Mouse (Mus musculus): ENCODE measurements around the gene Lhb. TPM values are rescaled to one million over a fixed set of nuclear protein-coding genes. Genes with fewer than 3 reads are reported as not detected.

Lhb gene
- polyA plus RNA-seq, 1 experiment from 2014 or later, result 0.14 TPM

- peak; percentile 99 for DNase-seq (ENCODE audit: low read depth, low spot score)
- in situ Hi-C loops (cut with MboI; ENCODE audit: low pct_unique_long_range_greater_than_20kb), result no loop called here
- H3K27me3 ChIP-seq, result no peaks in the 10 kb centered on the region
- POLR2A ChIA-PET, result interaction anchor here (0.5 to 1.0 kb wide), 4 partner anchors 8 to 28 kb away, joined by 3 to 7 read pairs (median 3); no protein-coding TSS in a partner anchor
- CTCF ChIA-PET, result interaction anchor here (0.7 to 1.9 kb wide), 8 partner anchors 9 to 275 kb away, joined by 3 to 10 read pairs (median 3); no protein-coding TSS in a partner anchor
- no peak for TF ChIP-seq CTCF (IDR thresholded peaks at IDR 0.05)
- peak; percentile 74 for ATAC-seq
Observed at GRCm38 (mm10) chr7:45434203-45435015, 13.8 kb downstream of the Lhb start, which contains the start of gene Gys1. TSS of gene Gys1 (plus strand) at chr7:45434844.

GRCm38 (mm10) chr7:45435038-45435437 lies 14.4 kb downstream of the Lhb start:
- TF ChIP-seq CTCF (IDR thresholded peaks at IDR 0.05), result no peak
- ChIA-PET POLR2A (interaction anchor here (0.8 to 0.9 kb wide), 2 partner anchors 9 to 29 kb away, joined by 3 to 7 read pairs; no protein-coding TSS in a partner anchor), CTCF (interaction anchor here (1.0 to 1.9 kb wide), 6 partner anchors 10 to 274 kb away, joined by 3 to 10 read pairs (median 4); no protein-coding TSS in a partner anchor)
- no peaks in the 10 kb centered on the region for H3K27me3 ChIP-seq
- DNase-seq (ENCODE audit: low read depth, low spot score) (no peak), ATAC-seq (peak; percentile 18)
- in situ Hi-C loops (cut with MboI; ENCODE audit: low pct_unique_long_range_greater_than_20kb), result no loop called here

- in situ Hi-C loops (cut with MboI; ENCODE audit: low pct_unique_long_range_greater_than_20kb), result no loop called here
- DNase-seq (ENCODE audit: low read depth, low spot score) (no peak), ATAC-seq (no peak)
- no peak for TF ChIP-seq CTCF (IDR thresholded peaks at IDR 0.05)
- ChIA-PET CTCF (no interaction called here), POLR2A (interaction anchor here (0.9 to 1.2 kb wide), 3 partner anchors 15 to 20 kb away, joined by 3 read pairs; no protein-coding TSS in a partner anchor)
- no peaks in the 10 kb centered on the region for H3K27me3 ChIP-seq
Observed at GRCm38 (mm10) chr7:45436444-45436843, 15.8 kb downstream of the Lhb start.

- no peak for ATAC-seq
- H3K27me3 ChIP-seq, result no peaks in the 10 kb centered on the region
- no peak for TF ChIP-seq CTCF (IDR thresholded peaks at IDR 0.05)
- in situ Hi-C loops (cut with MboI; ENCODE audit: low pct_unique_long_range_greater_than_20kb), result no loop called here
- DNase-seq (ENCODE audit: low read depth, low spot score), result no peak
- POLR2A ChIA-PET, result interaction anchor here (0.9 kb wide), 1 partner anchor 15 kb away, joined by 3 read pairs; no protein-coding TSS in a partner anchor
- CTCF ChIA-PET, result no interaction called here
Observed at GRCm38 (mm10) chr7:45437046-45437445, 16.4 kb downstream of the Lhb start.

- no peak for TF ChIP-seq CTCF (IDR thresholded peaks at IDR 0.05)
- ChIA-PET CTCF (interaction anchor here (0.8 to 1.5 kb wide), 2 partner anchors 11 to 15 kb away, joined by 3 to 6 read pairs; no protein-coding TSS in a partner anchor), POLR2A (no interaction called here)
- DNase-seq (ENCODE audit: low read depth, low spot score), result no peak
- in situ Hi-C loops (cut with MboI; ENCODE audit: low pct_unique_long_range_greater_than_20kb), result no loop called here
- H3K27me3 ChIP-seq, result no peaks in the 10 kb centered on the region
- no peak for ATAC-seq
Observed at GRCm38 (mm10) chr7:45437521-45438276, 17.1 kb downstream of the Lhb start, which contains the start of gene Ruvbl2. TSS of gene Ruvbl2 (minus strand) at chr7:45438096.

- in situ Hi-C loops (cut with MboI; ENCODE audit: low pct_unique_long_range_greater_than_20kb), result no loop called here
- TF ChIP-seq CTCF (IDR thresholded peaks at IDR 0.05), result no peak
- H3K27me3 ChIP-seq, result no peaks in the 10 kb centered on the region
- ATAC-seq (no peak), DNase-seq (ENCODE audit: low read depth, low spot score) (no peak)
- ChIA-PET POLR2A (interaction anchor here (1.3 kb wide), 1 partner anchor 13 kb away, joined by 4 read pairs; no protein-coding TSS in a partner anchor), CTCF (interaction anchor here (1.3 kb wide), 1 partner anchor 8 kb away, joined by 4 read pairs; no protein-coding TSS in a partner anchor)
Observed at GRCm38 (mm10) chr7:45443526-45444420, 23.2 kb downstream of the Lhb start.

GRCm38 (mm10) chr7:45446589-45446988 lies 26.0 kb downstream of the Lhb start:
- DNase-seq (ENCODE audit: low read depth, low spot score), result no peak

GRCm38 (mm10) chr7:45447325-45447990 lies 26.8 kb downstream of the Lhb start:
- in situ Hi-C loops (cut with MboI; ENCODE audit: low pct_unique_long_range_greater_than_20kb), result no loop called here
- POLR2A ChIA-PET, result no interaction called here
- ATAC-seq, result no peak
- CTCF ChIA-PET, result interaction anchor here (1.0 to 1.8 kb wide), 2 partner anchors 10 to 16 kb away, joined by 3 to 8 read pairs; no protein-coding TSS in a partner anchor
- H3K27me3 ChIP-seq, result no peaks in the 10 kb centered on the region
- no peak for TF ChIP-seq CTCF (IDR thresholded peaks at IDR 0.05)
- no peak for DNase-seq (ENCODE audit: low read depth, low spot score)

More at GRCm38 (mm10) chr7:45446589-45446988, 26.0 kb downstream of the Lhb start:
- in situ Hi-C loops (cut with MboI; ENCODE audit: low pct_unique_long_range_greater_than_20kb), result no loop called here
- no peak for TF ChIP-seq CTCF (IDR thresholded peaks at IDR 0.05)
- no peak for ATAC-seq
- POLR2A ChIA-PET, result no interaction called here
- CTCF ChIA-PET, result no interaction called here
- H3K27me3 ChIP-seq, result no peaks in the 10 kb centered on the region

GRCm38 (mm10) chr7:45449974-45450373 lies 29.4 kb downstream of the Lhb start:
- no peak for TF ChIP-seq CTCF (IDR thresholded peaks at IDR 0.05)
- ATAC-seq (no peak), DNase-seq (ENCODE audit: low read depth, low spot score) (no peak)
- POLR2A ChIA-PET, result no interaction called here
- H3K27me3 ChIP-seq, result no peaks in the 10 kb centered on the region
- in situ Hi-C loops (cut with MboI; ENCODE audit: low pct_unique_long_range_greater_than_20kb), result no loop called here
- CTCF ChIA-PET, result interaction anchor here (1.2 kb wide), 1 partner anchor 15 kb away, joined by 3 read pairs; the partner anchor contains the start of gene Gys1
